Mouse (Mus musculus): Measurements from ENCODE around the gene Tlr9.

- TF ChIP-seq CTCF (IDR thresholded peaks at IDR 0.05; ENCODE audit: low read depth) (peak; percentile 100), EP300 (IDR thresholded peaks at IDR 0.05; ENCODE audit: low read depth) (no peak)
These were observed 10.5 kb upstream of the Tlr9 start for GRCm38 (mm10) chr9:106211680-106212593.

Data from liver, postnatal 0 days (tissue).